Mouse (Mus musculus) testis, adult 2 months (tissue): ENCODE measurements around the gene Mpdz. TPM values are rescaled to one million over a fixed set of nuclear protein-coding genes. Genes with fewer than 3 reads are reported as not detected.

Experiments used
- H3K27ac ChIP-seq: fragments of 200-500 bp; 2 replicates; pipeline ENCODE4 v1.5.1; 2012; ENCODE audit warnings: low read depth, low read length; ENCODE audit not compliant: control insufficient read depth, insufficient read depth
- H3K27me3 ChIP-seq: fragments of 200-500 bp; 2 replicates; pipeline ENCODE4 v1.6.1; 2012; ENCODE audit warnings: mild to moderate bottlenecking, low read length, moderate library complexity; ENCODE audit not compliant: control insufficient read depth, insufficient read depth
- H3K36me3 ChIP-seq: fragments of 200-500 bp; 2 replicates; pipeline ENCODE4 v1.6.1; 2012; ENCODE audit warnings: mild to moderate bottlenecking, low read length; ENCODE audit not compliant: control insufficient read depth, insufficient read depth
- H3K4me1 ChIP-seq: fragments of 200-500 bp; 2 replicates; pipeline ENCODE4 v1.6.1; 2012; ENCODE audit warnings: low read length; ENCODE audit not compliant: control insufficient read depth, insufficient read depth
- H3K4me3 ChIP-seq: fragments of 200-500 bp; 2 replicates; pipeline ENCODE4 v1.5.1; 2012; ENCODE audit warnings: low read depth, mild to moderate bottlenecking, low read length, moderate library complexity, mixed read lengths; ENCODE audit not compliant: control insufficient read depth
- CTCF ChIP-seq: fragments of 200-500 bp; IDR thresholded peaks from 2 replicates; pipeline ENCODE4 v1.5.1; 2012; ENCODE audit warnings: low read depth, mild to moderate bottlenecking, inconsistent platforms, low read length, moderate library complexity; ENCODE audit not compliant: control insufficient read depth, insufficient read depth, insufficient replicate concordance
- POLR2A ChIP-seq: fragments of 200-500 bp; IDR thresholded peaks from 2 replicates; pipeline ENCODE4 v1.6.1; 2012; ENCODE audit warnings: low read depth, mild to moderate bottlenecking, inconsistent platforms, low read length, moderate library complexity; ENCODE audit not compliant: control insufficient read depth
- polyA plus RNA-seq: library from polyadenylated mRNA; depleted of rRNA; stranded (reverse); fragments of >200 nt; gene quantifications from 2 replicates; pipeline ENCODE4 v1.2.3, GENCODE M21; 2012; rRNA removed

The Mpdz gene
- 2.6 and 3.0 TPM in 2 replicates for polyA plus RNA-seq

DNA sequence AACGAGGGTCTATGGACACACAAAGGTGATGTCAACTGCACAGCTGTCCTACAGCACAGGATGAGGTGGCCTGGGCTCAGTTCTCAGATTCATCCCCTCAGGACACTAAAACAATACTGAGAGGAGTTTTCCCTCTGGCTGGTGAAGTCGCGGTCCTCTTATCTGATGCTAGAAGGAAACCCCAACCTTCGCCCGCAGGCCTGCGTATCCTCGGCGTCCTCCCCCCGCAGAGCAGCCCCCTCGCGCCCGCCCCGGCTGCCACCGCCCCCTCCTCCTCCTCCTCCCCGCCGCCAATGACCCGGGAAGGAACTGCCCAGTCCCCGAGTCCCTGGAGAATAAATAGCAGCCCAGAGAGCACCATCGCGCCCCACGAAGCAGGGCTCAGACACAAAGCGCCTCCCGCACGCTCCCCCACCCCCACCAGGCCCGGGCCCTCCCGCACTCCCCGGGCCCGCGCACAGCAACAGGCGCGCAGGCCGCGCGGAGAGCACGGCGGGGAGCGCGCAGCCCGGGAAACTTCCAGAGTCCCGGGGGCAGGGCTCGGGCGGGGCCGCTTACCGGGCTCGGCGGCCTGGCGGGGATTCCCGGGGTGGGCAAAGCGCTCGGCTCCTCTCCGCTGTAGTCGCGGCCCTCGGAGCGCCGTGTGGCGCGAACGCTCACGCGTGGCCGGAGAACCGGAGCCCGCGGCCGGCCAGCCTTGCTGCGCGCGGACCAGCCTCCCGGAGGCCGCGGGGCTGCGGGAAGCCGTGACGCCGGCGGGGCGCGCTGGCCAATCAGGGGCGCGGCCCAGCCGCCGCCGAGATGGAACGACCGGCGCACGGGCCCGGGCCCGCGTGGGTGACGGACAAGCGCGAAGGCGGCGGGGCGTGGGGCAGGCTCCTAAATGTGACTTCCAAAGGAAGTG is at the start of gene Mpdz:
Gene Mpdz, minus strand, starts transcription at position 738 of the 904 bp plus-strand sequence.
- Histone ChIP-seq H3K27me3 (no peaks in the 10 kb centered on the region), H3K27ac (peak within 1 kb of the TSS; percentile 33; the same call in 1 of the 2 replicates), H3K4me3 (peak within 1 kb of the TSS; percentile 87), H3K36me3 (no peaks in the 10 kb centered on the region), H3K4me1 (peaks cover 2% of the 10 kb centered on the region)
- TF ChIP-seq CTCF (no peak), POLR2A (peak; percentile 14; the same call in 1 of the 2 replicates)

GRCm38 (mm10) chr4:81490556-81490955 is 47.9 kb upstream of the Mpdz start:
- Histone ChIP-seq H3K4me1 (no peaks in the 10 kb centered on the region), H3K36me3 (no peaks in the 10 kb centered on the region), H3K27ac (no peak overlapping the region), H3K27me3 (no peaks in the 10 kb centered on the region), H3K4me3 (no peak overlapping the region)
- TF ChIP-seq POLR2A (no peak), CTCF (no peak)

DNA sequence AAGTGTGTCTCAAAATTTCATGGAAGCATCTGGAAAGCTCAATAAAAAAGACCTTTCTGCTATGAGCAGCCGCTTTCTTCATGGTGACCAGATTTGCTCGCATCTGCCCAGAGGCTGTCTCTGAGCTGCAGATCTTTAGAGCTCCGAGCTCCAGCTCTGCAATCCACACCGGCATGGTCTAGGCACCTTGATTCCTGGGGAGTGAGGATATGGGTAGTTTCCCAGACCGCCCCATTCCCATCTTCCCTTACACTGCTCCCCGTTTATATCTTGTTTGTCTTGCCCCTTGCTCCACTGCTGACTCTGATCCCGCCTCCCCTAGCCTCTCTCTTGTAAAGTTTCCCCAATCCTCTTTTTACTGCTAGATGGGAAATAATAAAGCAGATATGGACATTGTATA is 42.0 kb upstream of the Mpdz start:
- H3K27me3 ChIP-seq, result no peaks in the 10 kb centered on the region
- H3K4me3 ChIP-seq, result no peak overlapping the region
- TF ChIP-seq CTCF (no peak), POLR2A (no peak)
- H3K4me1 ChIP-seq, result peaks cover 6% of the 10 kb centered on the region; the same call in 1 of the 2 replicates
- no peaks in the 10 kb centered on the region for H3K36me3 ChIP-seq
- H3K27ac ChIP-seq, result no peak overlapping the region

- Histone ChIP-seq H3K36me3 (no peaks in the 10 kb centered on the region), H3K27ac (no peak overlapping the region), H3K27me3 (no peaks in the 10 kb centered on the region), H3K4me1 (peaks cover 6% of the 10 kb centered on the region; the same call in 1 of the 2 replicates), H3K4me3 (no peak overlapping the region)
- TF ChIP-seq CTCF (no peak), POLR2A (no peak)
Measured at GRCm38 (mm10) chr4:81483887-81484602, 41.4 kb upstream of the Mpdz start.

GRCm38 (mm10) chr4:81483159-81483558 is 40.5 kb upstream of the Mpdz start:
- peaks cover 6% of the 10 kb centered on the region; the same call in 1 of the 2 replicates for H3K4me1 ChIP-seq
- TF ChIP-seq CTCF, result no peak
- TF ChIP-seq POLR2A, result no peak
- H3K4me3 ChIP-seq, result no peak overlapping the region
- no peaks in the 10 kb centered on the region for H3K27me3 ChIP-seq
- no peak overlapping the region for H3K27ac ChIP-seq
- no peaks in the 10 kb centered on the region for H3K36me3 ChIP-seq

DNA sequence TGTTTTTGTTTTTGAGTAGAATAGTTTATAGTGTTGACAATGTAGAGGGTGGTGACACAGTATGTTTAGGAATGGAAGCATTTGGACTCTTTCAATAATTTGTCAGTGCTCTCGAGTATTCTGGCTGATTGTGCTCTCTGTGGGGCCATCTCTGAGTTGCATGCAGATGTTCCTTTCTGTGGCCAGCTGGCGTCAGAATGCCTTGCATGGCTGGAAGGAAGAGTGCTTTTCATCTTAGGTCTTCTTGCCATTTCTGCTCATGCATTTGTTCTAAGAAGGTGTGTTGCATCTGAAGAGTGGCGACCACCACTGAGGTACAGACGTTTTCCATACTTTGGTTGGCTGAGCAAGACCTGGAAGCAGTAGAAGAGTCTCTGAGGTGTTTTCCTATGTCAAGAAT is 24.2 kb upstream of the Mpdz start:
- H3K27ac ChIP-seq, result no peak overlapping the region
- no peak for TF ChIP-seq CTCF
- TF ChIP-seq POLR2A, result no peak
- H3K27me3 ChIP-seq, result no peaks in the 10 kb centered on the region
- H3K36me3 ChIP-seq, result no peaks in the 10 kb centered on the region
- H3K4me3 ChIP-seq, result peak overlapping the region; percentile 67
- no peaks in the 10 kb centered on the region for H3K4me1 ChIP-seq

GRCm38 (mm10) chr4:81465172-81465571 is 22.6 kb upstream of the Mpdz start:
- H3K4me1 ChIP-seq, result no peaks in the 10 kb centered on the region
- H3K4me3 ChIP-seq, result no peak overlapping the region
- TF ChIP-seq CTCF (no peak), POLR2A (no peak)
- no peaks in the 10 kb centered on the region for H3K27me3 ChIP-seq
- no peak overlapping the region for H3K27ac ChIP-seq
- no peaks in the 10 kb centered on the region for H3K36me3 ChIP-seq
